Mouse (Mus musculus) hindbrain, embryonic 15.5 days (tissue): ENCODE data around the gene A230072I06Rik. TPM values are rescaled to one million over a fixed set of nuclear protein-coding genes. Genes with fewer than 3 reads are reported as not detected.

ENCODE experiments used
- ATAC-seq: fragments of 200-750 bp; cut with Nextera tagmentation; 2 replicates; pipeline ENCODE4 v1.8.0; 2017; ENCODE audit warnings: low read depth, moderate number of reproducible peaks, moderate TSS enrichment; ENCODE audit not compliant: low FRiP score
- H3K27ac ChIP-seq: fragments of 300-500 bp; sonication (generic); replicated peaks from 2 replicates; pipeline ENCODE4 v1.5.1; 2015; ENCODE audit warnings: mild to moderate bottlenecking, inconsistent platforms
- H3K27me3 ChIP-seq: fragments of 300-500 bp; sonication (generic); 2 replicates; pipeline ENCODE4 v1.6.1; 2015; ENCODE audit warnings: control low read depth, inconsistent platforms
- H3K36me3 ChIP-seq: fragments of 300-500 bp; sonication (generic); 2 replicates; pipeline ENCODE4 v1.6.1; 2015; ENCODE audit warnings: control low read depth, inconsistent platforms
- H3K4me1 ChIP-seq: fragments of 300-500 bp; sonication (generic); replicated peaks from 2 replicates; pipeline ENCODE4 v1.6.1; 2015; ENCODE audit warnings: control low read depth, inconsistent platforms
- H3K4me2 ChIP-seq: fragments of 300-500 bp; sonication (generic); 2 replicates; pipeline ENCODE4 v1.6.1; 2015; ENCODE audit warnings: moderate library complexity, mild to moderate bottlenecking, inconsistent platforms
- H3K4me3 ChIP-seq: fragments of 300-500 bp; sonication (generic); 2 replicates; pipeline ENCODE4 v1.5.1; 2015; ENCODE audit warnings: mild to moderate bottlenecking, inconsistent platforms
- H3K9ac ChIP-seq: fragments of 300-500 bp; sonication (generic); 2 replicates; pipeline ENCODE4 v1.6.1; 2015; ENCODE audit warnings: inconsistent platforms
- H3K9me3 ChIP-seq: fragments of 300-500 bp; sonication (generic); 2 replicates; pipeline ENCODE4 v1.6.1; 2016; ENCODE audit warnings: control low read depth, inconsistent platforms
- WGBS: fragments of 180-500 bp; shearing (Covaris S2); methylation state at CpG from one replicate; pipeline ENCODE4 v1.1.7; 2015; 5-methylcytosine and 5-hydroxymethylcytosine counted together
- polyA plus RNA-seq: library from polyadenylated mRNA; unstranded; fragments of >200 nt; fragmentation: Nextera tagmentation; extraction: Ambion mirVana; gene quantifications from 2 replicates; pipeline ENCODE4 v1.2.1, GENCODE M21; 2015

The A230072I06Rik gene
- polyA plus RNA-seq, 1 experiment from 2014 or later: 0.10 TPM

- Histone ChIP-seq H3K9me3 (no peaks in the 10 kb centered on the region), H3K4me1 (peaks cover 58% of the 10 kb centered on the region), H3K27me3 (peaks cover 46% of the 10 kb centered on the region), H3K4me2 (peak overlapping the region; percentile 30), H3K36me3 (no peaks in the 10 kb centered on the region), H3K4me3 (peak overlapping the region; percentile 10), H3K27ac (peak overlapping the region; percentile 49; the same call in 1 of the 2 replicates), H3K9ac (no peak overlapping the region)
- WGBS: 13% methylated on average over 16 of the region's 16 CpGs
- ATAC-seq: no peak
Observed at GRCm38 (mm10) chr8:12324991-12325601, 46.5 kb downstream of the A230072I06Rik start.

- ATAC-seq: peak; percentile 10; the same call in 1 of the 2 replicates
- Histone ChIP-seq H3K27me3 (peaks cover 45% of the 10 kb centered on the region), H3K9me3 (no peaks in the 10 kb centered on the region), H3K36me3 (no peaks in the 10 kb centered on the region), H3K9ac (no peak overlapping the region), H3K4me2 (peak overlapping the region; percentile 42), H3K27ac (peak overlapping the region; percentile 55), H3K4me3 (no peak overlapping the region), H3K4me1 (peaks cover 56% of the 10 kb centered on the region)
- WGBS: 28% methylated on average over 13 of the region's 13 CpGs
Observed at GRCm38 (mm10) chr8:12327187-12327586, 48.6 kb downstream of the A230072I06Rik start.

GRCm38 (mm10) chr8:12327707-12328471, 49.3 kb downstream of the A230072I06Rik start:
- Histone ChIP-seq H3K36me3 (no peaks in the 10 kb centered on the region), H3K9ac (no peak overlapping the region), H3K4me1 (peaks cover 54% of the 10 kb centered on the region), H3K27ac (peak overlapping the region; percentile 55), H3K4me3 (no peak overlapping the region), H3K4me2 (peak overlapping the region; percentile 42), H3K27me3 (peaks cover 38% of the 10 kb centered on the region), H3K9me3 (no peaks in the 10 kb centered on the region)
- 27% methylated on average over 21 of the region's 21 CpGs for WGBS
- ATAC-seq: peak; percentile 17; the same call in 1 of the 2 replicates

- Histone ChIP-seq H3K4me2 (0 out of 2 replicates have a peak overlapping the region, but pooled peaks have one; percentile 16), H3K9me3 (no peaks in the 10 kb centered on the region), H3K4me3 (no peak overlapping the region), H3K4me1 (peaks cover 54% of the 10 kb centered on the region), H3K9ac (no peak overlapping the region), H3K36me3 (no peaks in the 10 kb centered on the region), H3K27ac (no peak overlapping the region), H3K27me3 (peaks cover 37% of the 10 kb centered on the region)
- no peak for ATAC-seq
- WGBS: 63% methylated on average over 9 of the region's 9 CpGs
Observed at GRCm38 (mm10) chr8:12328476-12328875, 49.9 kb downstream of the A230072I06Rik start.

GRCm38 (mm10) chr8:12330066-12330465, 51.4 kb downstream of the A230072I06Rik start:
- Histone ChIP-seq H3K4me1 (peaks cover 55% of the 10 kb centered on the region), H3K4me2 (no peak overlapping the region), H3K27me3 (peaks cover 34% of the 10 kb centered on the region), H3K9me3 (no peaks in the 10 kb centered on the region), H3K27ac (peak overlapping the region; percentile 54; the same call in 1 of the 2 replicates), H3K4me3 (no peak overlapping the region), H3K36me3 (no peaks in the 10 kb centered on the region), H3K9ac (no peak overlapping the region)
- no peak for ATAC-seq
- WGBS: 23% methylated on average over 8 of the region's 8 CpGs

Other genes with a start within 250 kb of the A230072I06Rik start
- gene Sox1, start 116.5 kb downstream of the A230072I06Rik start, polyA plus RNA-seq: 1.9 TPM in 2 replicates